Mouse (Mus musculus) heart, postnatal 25 days (tissue): ENCODE data around the gene Klhl25. TPM values are rescaled to one million over a fixed set of nuclear protein-coding genes. Genes with fewer than 3 reads are reported as not detected.
"Not testable (repeated sequence)": the region's sequence is repeated elsewhere in the genome, so short reads cannot be mapped to it uniquely, and the experiment has no call there.

ENCODE experiments used
- DNase-seq: peaks from one replicate; pipeline ENCODE4 v3.0.0; 2022; ENCODE audit warnings: low spot score
- intact Hi-C: fragments of 180-260 bp; cut with DNase I; formaldehyde crosslinking; loops from one replicate; pipeline ENCODE4 v1.15.1; 2025
- total RNA-seq, 2 experiments: library from RNA; stranded (reverse); gene quantifications; 2 replicates each; pipeline ENCODE4 v1.2.3; 2021

The Klhl25 gene
- total RNA-seq, 2 experiments from 2014 or later = 4.1 to 4.8 TPM

- intact Hi-C loops, DNase-seq: not testable (repeated sequence)
Measured at GRCm38 (mm10) chr7:75834932-75835631, 13.0 kb upstream of the Klhl25 start.

DNA sequence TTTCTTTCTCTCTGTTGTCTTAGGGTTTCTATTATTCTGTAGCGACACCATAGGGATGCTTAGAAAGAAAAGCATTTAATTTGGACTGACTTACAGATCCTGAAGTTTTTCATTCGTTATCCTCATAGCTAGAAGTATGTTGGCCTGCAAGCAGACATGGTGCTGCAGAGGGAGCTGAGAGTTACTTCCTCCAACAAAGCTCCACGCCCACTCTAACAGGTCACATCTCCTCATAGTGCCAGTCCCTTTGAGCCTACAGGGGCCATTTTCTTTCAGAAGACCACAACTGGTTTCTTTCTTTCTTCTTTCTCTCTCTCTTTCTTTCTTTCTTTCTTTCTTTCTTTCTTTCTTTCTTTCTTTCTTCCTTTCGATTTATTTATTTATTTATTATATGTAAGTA, 8.0 kb upstream of the Klhl25 start:
- DNase-seq = no peak
- intact Hi-C loops = no loop called here

- DNase-seq = no peak
- intact Hi-C loops = no loop called here
Measured at GRCm38 (mm10) chr7:75842306-75842705, 5.8 kb upstream of the Klhl25 start.

DNA sequence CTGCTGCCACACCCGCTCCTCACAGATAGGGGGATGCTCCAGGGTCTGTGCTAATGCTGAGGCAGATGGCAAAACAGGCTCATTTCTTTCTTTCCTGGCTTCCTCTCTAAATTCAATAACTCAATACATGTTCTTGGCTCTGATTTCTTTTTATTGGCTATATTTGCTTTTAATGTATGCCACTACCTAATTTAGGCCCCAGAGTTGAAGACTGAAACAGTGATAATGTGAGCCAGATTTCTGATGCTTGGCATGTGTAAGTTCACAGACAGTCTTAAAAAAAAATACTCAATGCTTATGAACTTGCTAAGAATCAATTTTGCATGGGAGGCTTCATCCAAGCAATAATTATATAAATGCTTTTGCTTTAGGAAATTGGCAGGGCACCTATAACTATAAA, 2.2 kb upstream of the Klhl25 start:
- DNase-seq = no peak
- intact Hi-C loops = no loop called here

GRCm38 (mm10) chr7:75846942-75847341, 1.2 kb upstream of the Klhl25 start:
- intact Hi-C loops = no loop called here
- DNase-seq = no peak

DNA sequence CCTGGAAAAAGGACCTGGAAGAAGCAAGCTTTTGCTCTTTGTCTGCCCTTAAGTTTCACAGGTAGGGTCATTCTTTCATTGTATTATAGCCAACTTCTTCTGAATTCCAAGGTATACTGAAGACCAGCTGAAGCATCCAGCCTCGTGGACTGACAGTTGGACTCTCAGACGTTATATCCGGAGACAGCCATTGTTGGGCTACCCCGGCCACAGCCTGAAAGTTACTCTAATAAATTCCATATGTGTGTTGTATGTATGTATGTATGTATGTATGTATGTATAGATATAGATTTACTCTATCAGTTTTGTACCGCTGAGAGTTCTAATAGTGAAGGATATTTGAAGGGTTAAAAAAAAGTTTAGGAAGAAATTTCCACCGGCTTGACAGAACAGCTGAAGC, 621 bp upstream of the Klhl25 start:
- no peak for DNase-seq
- intact Hi-C loops = no loop called here

DNA sequence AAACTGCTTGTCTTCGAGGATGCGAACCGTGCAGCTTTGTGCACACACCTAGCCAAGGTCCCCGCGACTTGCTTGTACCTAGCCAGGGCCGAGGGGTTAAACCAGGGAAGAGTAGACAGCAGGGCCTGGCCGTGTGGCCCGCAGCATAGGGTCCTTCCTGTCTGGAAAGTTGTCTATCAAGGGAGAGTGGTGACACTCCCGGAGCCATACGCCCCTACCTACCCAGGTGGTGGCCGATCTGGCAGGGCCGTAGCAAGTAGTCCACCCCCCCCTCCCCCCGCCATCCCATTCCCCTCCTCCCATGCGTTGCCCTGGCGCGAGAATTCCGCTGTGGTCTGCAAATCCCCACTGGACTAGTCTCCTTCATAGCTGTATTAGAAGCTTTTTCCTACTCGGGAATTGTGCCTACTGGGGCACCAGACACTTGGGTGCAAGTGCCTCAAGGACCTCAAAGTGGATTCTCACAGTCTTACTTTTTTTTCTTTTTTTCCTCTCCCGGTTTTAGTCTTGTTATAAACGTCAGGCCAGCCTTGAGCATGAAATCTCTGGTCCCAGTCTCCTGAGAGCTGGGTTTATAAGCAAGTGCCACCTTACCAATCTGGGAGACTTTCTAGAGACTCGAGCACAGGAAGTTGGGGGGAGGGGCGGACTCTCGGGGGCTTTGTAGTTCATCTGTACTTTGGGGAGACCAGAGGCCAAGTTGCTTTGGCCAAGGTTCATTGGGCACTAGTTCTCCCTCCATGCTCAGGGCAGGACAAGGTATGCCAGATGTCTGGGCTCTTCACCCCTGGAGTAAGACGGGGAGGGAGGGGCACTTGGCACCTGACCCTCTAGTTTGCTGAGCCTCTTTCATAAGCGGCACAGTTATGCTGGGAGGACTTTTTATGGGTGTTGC, 913 bp downstream of the Klhl25 start:
- intact Hi-C loops = no loop called here

GRCm38 (mm10) chr7:75850396-75850795, 2.3 kb downstream of the Klhl25 start:
- DNase-seq, intact Hi-C loops: not testable (repeated sequence)

More for the DNA sequence above, 913 bp downstream of the Klhl25 start:
- no peak for DNase-seq

- DNase-seq = no peak
- intact Hi-C loops = loop anchor here (1.0 kb wide), 1 partner anchor 85 kb away; no protein-coding TSS in a partner anchor
Measured at GRCm38 (mm10) chr7:75851290-75851689, 3.2 kb downstream of the Klhl25 start.

DNA sequence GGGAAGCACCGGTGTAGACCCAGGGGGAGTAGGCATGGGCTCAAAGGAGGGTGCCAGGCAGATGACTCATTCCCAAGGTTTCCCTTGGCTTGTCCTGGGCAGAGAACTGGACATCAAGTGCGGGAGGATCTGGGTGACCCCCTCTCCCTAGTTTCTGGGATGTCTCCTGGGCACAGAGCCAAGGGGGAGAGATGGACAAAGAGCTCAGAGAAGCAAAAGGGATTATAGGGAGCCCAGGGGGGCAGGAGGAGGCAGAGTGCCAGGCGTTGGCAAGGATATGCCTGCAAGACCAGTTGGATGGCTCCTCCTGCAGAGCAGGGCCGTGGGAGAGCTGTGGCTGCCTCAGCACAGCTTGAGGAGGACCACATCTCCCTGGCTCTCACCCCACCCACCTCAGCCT, 4.3 kb downstream of the Klhl25 start:
- no peak for DNase-seq
- intact Hi-C loops = no loop called here

DNA sequence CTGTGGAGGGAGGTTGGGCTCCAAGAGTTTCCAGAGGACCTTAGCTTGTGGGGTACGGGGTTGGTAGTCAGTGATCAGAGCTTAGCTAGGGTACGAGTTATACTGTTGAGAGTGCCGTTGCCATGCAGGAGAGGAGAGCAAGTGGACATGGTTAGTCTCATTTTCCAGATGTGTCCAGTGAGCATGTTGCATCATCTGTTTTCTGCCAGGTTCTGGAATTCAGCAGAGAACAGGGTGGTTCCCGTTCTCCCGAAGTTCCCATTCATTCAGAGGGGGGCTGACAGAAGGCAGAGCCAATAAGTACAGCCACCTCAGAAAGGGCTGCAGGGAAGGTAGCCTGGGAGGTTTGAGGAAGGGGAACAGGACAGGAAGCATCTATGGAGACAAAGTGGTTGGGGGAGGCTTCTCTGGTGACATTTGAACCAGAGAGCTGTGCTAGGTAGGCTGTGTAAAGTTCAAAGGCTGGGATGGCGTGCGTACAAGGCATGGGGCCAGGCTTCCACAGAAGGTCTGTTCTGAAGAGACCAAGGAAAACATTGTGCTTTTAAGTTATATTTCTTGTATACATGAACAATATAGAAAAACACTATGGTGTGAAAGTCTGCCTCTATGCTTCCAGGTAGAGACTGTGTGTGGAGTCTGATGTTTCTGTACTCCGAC, 5.2 kb downstream of the Klhl25 start:
- intact Hi-C loops = no loop called here
- DNase-seq = no peak

DNA sequence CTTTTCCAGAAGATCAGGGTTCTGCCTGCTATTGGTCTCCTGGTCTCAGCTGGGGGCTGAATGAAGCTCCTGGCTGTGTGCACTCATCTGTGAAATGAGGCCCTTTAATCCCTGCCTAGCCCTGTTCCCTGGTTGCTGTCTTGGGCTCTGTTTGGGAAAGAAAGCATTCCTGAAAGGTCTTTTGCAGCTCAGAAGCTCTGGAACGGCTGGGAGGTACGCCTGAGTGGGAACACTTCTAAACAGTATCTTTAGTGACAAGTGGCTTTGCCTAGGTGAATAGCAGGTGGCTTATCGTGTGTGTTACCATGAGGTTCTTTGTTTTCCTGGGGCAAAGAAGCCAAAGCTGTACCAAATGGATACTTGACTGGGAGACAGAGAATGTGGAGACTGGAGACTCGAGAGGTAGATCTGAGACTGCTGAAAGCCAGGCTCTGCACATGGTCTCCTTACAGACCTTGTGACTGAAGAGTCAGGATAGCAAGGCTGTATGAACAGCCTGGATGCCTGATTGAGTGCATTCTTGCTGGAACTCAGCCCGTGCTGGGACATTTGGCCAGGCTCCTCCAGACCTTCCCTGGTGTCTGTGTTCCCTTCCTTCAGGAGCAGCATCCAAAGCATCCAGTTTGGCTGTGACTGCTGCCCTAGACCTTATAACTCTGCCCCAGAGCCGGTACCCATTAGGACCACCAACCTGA, 6.3 kb downstream of the Klhl25 start:
- intact Hi-C loops = no loop called here

DNA sequence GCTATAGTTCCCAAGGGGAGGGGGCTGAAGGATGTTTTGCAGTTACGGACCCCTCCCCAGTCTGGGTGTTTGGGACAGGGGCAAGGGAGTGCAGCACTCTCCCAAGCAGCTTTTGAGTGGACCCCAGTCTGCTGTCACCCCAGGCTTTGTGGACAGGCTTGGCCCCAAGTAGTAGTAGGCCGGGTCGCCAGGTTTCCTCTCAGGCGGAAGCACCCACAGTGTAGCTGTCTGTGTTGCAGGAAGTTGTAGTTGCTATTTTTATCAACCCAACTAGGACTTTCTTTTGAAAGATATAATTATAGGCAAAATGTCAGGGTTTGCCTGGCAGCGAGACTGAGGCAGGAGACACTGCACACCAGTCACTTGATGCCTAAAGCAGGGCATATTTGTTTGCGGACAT, 6.9 kb downstream of the Klhl25 start:
- DNase-seq = no peak
- intact Hi-C loops = no loop called here

More for the DNA sequence above, 6.3 kb downstream of the Klhl25 start:
- DNase-seq = no peak

DNA sequence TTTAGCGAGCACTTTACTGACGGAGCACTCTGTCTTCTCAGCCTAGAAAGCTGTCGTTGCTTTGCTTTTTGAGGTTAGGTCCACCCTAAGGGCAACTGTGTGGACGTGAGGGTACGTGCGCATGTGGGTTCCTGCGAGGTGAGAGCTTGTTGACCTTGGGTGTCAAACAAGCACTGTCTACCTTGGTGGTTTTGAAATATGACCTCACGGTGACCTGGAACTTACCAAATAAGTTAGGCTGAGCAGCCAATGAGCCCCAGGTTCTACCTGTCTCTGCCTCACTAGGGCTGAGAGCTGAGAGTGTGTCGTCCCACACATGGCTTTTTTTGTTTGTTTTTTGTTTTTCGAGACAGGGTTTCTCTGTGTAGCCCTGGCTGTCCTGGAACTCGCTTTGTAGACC, 8.1 kb downstream of the Klhl25 start:
- no peak for DNase-seq
- intact Hi-C loops = no loop called here

GRCm38 (mm10) chr7:75859771-75860196, 11.7 kb downstream of the Klhl25 start:
- DNase-seq = no peak
- intact Hi-C loops = no loop called here

DNA sequence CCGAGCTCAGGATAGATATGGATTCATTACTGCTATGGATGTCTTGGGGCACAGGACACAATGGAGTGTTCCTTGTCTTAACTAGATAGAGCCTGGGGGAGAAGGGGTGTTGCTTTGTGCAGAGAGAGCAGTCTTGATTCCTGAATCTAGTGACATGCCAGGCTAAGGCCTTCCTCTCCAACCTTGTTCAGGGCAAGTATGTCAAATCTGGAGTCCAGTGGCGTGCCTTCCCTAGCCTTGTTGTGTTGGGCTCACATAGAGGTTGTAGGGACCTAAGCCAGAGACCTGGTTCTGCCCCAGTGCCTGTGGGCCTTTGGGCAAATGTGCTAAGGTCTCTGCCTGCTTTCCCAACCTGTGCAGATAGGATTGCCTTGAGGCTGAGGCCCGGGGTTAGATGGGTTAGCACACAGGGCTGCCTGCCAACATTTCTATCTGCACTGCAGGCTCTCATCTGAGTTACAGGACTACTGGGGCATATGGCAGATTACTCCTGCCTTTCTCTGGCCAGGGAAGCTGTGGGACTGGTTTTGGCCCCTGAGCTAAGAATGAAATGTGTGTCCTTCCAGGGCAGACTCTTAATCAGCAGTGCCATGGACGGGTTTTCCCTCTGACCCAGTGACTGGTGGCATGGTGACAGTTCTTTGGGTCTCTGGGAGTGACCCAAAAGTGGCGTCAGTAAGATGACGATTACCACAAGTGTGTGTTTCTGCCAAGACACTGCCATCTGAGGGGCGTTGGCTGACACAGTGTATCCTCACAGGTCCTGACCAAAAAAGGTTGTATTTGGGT, 13.7 kb downstream of the Klhl25 start:
- intact Hi-C loops, DNase-seq: not testable (repeated sequence)

GRCm38 (mm10) chr7:75862427-75862781, 14.3 kb downstream of the Klhl25 start:
- DNase-seq, intact Hi-C loops: not testable (repeated sequence)

GRCm38 (mm10) chr7:75863248-75863911, 15.3 kb downstream of the Klhl25 start:
- intact Hi-C loops, DNase-seq: not testable (repeated sequence)

- intact Hi-C loops = no loop called here
- DNase-seq = no peak
Measured at GRCm38 (mm10) chr7:75865026-75865425, 16.9 kb downstream of the Klhl25 start.
